Mouse (Mus musculus): ENCODE measurements at regions not wholly inside any gene's neighbourhood (a gene's known extent, or its start where the extent isn't known, plus 50 kb on each side); places are given as distances from the start of the nearest gene placed in this dataset.

DNA sequence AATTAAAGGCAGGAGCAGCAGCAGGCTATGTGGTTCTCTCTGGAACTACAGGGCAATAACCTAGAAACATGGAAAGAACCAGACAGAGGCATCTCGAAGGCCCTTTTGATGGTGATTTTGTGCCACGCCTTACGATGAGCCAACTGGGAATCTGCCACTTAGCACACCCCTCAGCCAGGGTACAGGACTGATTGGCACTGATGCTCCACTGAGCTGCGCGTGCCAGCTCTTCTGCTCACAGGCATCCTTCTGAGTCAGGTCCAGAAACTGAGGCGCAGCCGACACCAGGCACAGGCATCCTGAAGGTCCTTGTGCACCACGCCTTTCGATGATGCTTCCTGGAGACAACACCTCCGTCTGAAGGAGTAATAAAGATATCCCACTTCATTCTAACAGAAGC, 221.9 kb upstream of the Nmur2 start:
- no peak overlapping the region for H3K27ac ChIP-seq (ENCODE audit: insufficient read depth, low read depth, low read length)
- 84% methylated on average over 10 of the region's 10 CpGs for WGBS
- no peaks in the 10 kb centered on the region for H3K4me1 ChIP-seq (ENCODE audit: control insufficient read depth, insufficient read depth, low read length)
- H3K4me3 ChIP-seq (ENCODE audit: insufficient read depth, low read depth, low read length): no peak overlapping the region
- no peak for TF ChIP-seq POLR2A (IDR thresholded peaks at IDR 0.05; ENCODE audit: insufficient read depth, low read depth, low read length)
- no peak for TF ChIP-seq CTCF (IDR thresholded peaks at IDR 0.05; ENCODE audit: insufficient read depth, low read depth, low read length)

DNA sequence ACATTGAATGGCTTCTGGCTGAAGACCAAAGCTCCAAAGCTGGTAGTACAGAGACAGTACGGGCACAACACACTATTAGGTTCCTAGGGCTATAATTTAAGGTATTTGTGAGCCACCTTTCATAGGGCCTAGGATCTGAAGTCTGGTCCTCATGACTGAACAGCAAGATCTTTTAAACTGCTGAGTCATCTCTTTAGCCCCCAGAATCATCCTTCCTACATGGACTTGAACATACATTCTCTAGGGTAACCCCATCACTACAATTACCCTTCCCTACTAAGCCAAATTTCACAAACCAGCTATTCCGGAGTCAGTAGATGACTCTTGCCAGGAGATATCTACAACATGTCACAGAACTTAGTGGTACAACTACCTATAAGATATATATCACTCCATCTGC, 215.5 kb upstream of the Nmur2 start:
- H3K4me1 ChIP-seq (ENCODE audit: control insufficient read depth, insufficient read depth, low read length): no peaks in the 10 kb centered on the region
- no peak overlapping the region for H3K4me3 ChIP-seq (ENCODE audit: insufficient read depth, low read depth, low read length)
- no peak for TF ChIP-seq POLR2A (IDR thresholded peaks at IDR 0.05; ENCODE audit: insufficient read depth, low read depth, low read length)
- no peak for TF ChIP-seq CTCF (IDR thresholded peaks at IDR 0.05; ENCODE audit: insufficient read depth, low read depth, low read length)
- 89% methylated on average over 2 of the region's 2 CpGs for WGBS
- no peak overlapping the region for H3K27ac ChIP-seq (ENCODE audit: insufficient read depth, low read depth, low read length)

DNA sequence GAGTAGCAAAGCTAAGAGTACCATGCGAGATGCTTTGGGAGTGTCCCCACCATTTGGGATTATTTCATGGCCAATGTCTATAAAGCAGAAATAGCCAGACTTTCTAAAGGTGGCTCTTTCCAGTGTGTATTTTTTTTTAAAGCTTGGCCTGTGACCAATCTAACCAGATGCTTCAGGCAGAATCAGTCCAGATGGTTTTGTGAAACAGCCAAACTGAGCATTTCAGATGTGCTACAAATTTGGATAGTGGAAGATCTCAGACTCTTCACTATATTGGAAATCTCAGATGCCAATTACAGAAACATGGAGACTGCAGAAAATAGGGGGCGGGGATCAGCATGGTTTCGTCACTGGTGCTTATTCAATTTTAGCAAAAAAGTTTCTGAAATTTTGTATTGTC, 213.6 kb upstream of the Nmur2 start:
- TF ChIP-seq CTCF (IDR thresholded peaks at IDR 0.05; ENCODE audit: insufficient read depth, low read depth, low read length): no peak
- no peaks in the 10 kb centered on the region for H3K4me1 ChIP-seq (ENCODE audit: control insufficient read depth, insufficient read depth, low read length)
- 88% methylated on average over 3 of the region's 3 CpGs for WGBS
- no peak overlapping the region for H3K27ac ChIP-seq (ENCODE audit: insufficient read depth, low read depth, low read length)
- H3K4me3 ChIP-seq (ENCODE audit: insufficient read depth, low read depth, low read length): no peak overlapping the region

DNA sequence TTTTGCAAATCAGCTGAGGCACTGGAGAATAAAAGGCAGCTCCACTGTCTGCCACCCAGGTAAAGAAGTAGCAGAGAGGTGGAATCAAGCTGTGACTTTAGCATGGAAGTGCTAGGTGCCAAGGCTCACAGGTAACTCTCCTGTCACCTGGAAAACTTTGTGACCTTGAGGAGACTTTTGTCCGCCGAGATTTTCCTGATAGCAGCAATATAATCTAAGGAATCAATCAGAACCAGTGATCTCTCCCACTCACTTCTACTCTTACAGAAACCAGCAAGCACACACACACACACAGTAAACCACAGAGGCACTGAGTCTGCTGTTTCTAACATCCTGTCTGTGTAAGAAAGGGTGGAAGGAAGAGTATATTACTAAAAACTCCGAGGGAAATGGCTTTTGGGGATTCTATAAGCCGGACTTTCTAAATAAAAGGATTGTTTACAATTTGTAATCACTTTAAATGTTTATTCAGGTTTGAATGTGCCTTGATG, 206.6 kb upstream of the Nmur2 start:
- WGBS: 12% methylated on average over 4 of the region's 4 CpGs
- TF ChIP-seq POLR2A (IDR thresholded peaks at IDR 0.05; ENCODE audit: insufficient read depth, low read depth, low read length) (no peak), CTCF (IDR thresholded peaks at IDR 0.05; ENCODE audit: insufficient read depth, low read depth, low read length) (no peak)
- H3K4me1 ChIP-seq (ENCODE audit: control insufficient read depth, insufficient read depth, low read length): peaks cover 4% of the 10 kb centered on the region
- H3K4me3 ChIP-seq (ENCODE audit: insufficient read depth, low read depth, low read length): no peak overlapping the region
- peak overlapping the region; percentile 25 for H3K27ac ChIP-seq (ENCODE audit: insufficient read depth, low read depth, low read length)

DNA sequence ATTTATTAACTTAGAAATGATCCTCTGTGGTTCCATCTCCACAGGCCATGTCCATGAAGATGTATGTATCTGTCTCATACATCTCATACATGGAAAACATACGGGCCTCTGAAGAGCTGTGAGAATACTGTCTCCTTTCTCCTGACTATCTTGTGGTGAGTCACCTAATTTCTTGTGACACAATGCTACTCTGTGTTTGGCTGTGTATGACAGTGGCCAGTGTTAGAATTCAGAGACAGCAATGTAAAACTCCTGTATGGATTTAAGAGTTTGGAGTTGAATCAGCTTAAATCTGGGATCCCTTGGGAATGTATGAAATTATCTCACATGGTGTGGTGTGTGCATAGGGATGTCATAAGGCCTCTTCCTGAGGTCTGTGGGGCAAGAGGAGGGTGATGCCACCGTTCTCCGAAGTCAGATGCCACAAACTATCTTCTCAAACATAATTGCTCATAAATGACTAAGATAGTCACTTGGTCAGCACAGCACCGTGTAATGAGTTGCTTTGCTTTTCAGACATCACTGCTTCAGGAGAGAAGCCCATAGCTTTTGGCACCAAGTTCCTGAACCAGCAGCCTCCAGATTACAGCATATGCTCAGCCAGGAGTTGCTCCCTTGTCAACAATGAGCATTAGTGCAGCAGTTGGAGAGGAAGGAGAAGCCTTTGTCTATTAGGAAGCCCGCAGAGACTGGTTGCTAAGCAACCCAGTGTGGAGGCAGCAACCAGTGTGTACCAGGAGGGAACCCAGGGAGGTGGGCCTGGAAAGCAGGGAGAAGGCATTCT, 205.9 kb upstream of the Nmur2 start:
- TF ChIP-seq CTCF (IDR thresholded peaks at IDR 0.05; ENCODE audit: insufficient read depth, low read depth, low read length) (no peak), POLR2A (IDR thresholded peaks at IDR 0.05; ENCODE audit: insufficient read depth, low read depth, low read length) (no peak)
- H3K27ac ChIP-seq (ENCODE audit: insufficient read depth, low read depth, low read length): peak overlapping the region; percentile 25
- peaks cover 4% of the 10 kb centered on the region for H3K4me1 ChIP-seq (ENCODE audit: control insufficient read depth, insufficient read depth, low read length)
- no peak overlapping the region for H3K4me3 ChIP-seq (ENCODE audit: insufficient read depth, low read depth, low read length)
- WGBS: 22% methylated on average over 5 of the region's 5 CpGs

DNA sequence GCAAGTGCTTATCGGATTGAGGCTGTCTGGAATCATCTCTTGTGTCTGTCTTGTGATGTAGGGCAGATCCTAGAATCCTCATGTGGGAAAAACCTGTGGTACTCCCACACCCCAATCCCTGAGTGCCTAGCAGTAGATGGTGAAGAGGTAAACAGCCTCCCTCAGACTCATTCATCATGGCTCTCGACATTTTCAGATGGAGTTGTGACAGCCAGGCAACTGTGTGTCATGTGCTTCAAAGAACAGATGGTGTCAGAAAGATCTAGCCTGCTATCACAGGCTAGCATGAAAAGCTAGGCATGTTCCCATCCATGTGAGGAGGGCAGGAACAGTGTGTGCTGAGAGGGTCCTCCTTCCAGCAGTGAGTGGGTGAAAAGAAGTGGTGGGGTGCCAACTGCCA, 204.1 kb upstream of the Nmur2 start:
- Histone ChIP-seq H3K27ac (ENCODE audit: insufficient read depth, low read depth, low read length) (no peak overlapping the region), H3K4me1 (ENCODE audit: control insufficient read depth, insufficient read depth, low read length) (peaks cover 4% of the 10 kb centered on the region), H3K4me3 (ENCODE audit: insufficient read depth, low read depth, low read length) (no peak overlapping the region)
- TF ChIP-seq CTCF (IDR thresholded peaks at IDR 0.05; ENCODE audit: insufficient read depth, low read depth, low read length) (no peak), POLR2A (IDR thresholded peaks at IDR 0.05; ENCODE audit: insufficient read depth, low read depth, low read length) (no peak)
- WGBS: 96% methylated on average over 2 of the region's 2 CpGs

DNA sequence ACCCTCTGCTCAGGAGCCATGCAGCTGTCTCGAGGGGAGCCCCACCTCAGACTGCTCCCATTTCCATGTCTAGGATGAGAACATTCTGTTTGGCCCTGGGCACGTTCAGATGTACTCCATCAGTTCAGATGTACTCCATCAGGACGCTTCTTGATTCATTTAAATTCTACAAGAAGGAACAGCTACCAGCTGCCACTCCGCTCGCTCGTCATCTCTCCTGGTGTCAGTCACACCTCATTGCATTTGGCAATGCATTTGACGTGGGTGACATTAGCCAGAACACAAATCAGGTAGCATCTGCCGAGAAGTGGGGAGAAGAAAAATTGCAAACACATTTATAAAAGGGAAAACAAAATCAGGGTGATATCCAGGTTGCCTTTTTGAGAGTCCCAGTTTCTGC, 202.6 kb upstream of the Nmur2 start:
- 92% methylated on average over 8 of the region's 8 CpGs for WGBS
- H3K4me3 ChIP-seq (ENCODE audit: insufficient read depth, low read depth, low read length): no peak overlapping the region
- TF ChIP-seq POLR2A (IDR thresholded peaks at IDR 0.05; ENCODE audit: insufficient read depth, low read depth, low read length) (no peak), CTCF (IDR thresholded peaks at IDR 0.05; ENCODE audit: insufficient read depth, low read depth, low read length) (no peak)
- no peak overlapping the region for H3K27ac ChIP-seq (ENCODE audit: insufficient read depth, low read depth, low read length)
- peaks cover 4% of the 10 kb centered on the region for H3K4me1 ChIP-seq (ENCODE audit: control insufficient read depth, insufficient read depth, low read length)

DNA sequence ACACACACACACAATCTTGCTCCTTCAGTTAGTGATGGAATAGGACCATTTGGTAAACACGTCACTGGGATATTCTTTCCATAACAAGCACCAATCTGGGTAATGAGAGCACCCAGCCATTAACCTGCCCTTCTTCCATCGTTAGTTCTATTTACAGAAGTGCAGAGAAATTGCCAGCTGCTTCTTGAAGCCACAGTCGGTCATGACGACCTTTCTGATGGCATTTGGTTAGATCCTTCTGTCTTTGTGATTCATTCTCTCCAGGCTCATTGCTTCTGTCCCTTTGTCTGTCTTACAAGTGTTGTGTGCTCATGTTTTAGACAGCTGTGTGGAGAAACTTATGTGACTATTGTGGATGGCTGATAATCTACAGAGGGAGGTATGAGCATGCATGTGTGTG, 197.9 kb upstream of the Nmur2 start:
- Histone ChIP-seq H3K4me1 (ENCODE audit: control insufficient read depth, insufficient read depth, low read length) (no peaks in the 10 kb centered on the region), H3K27ac (ENCODE audit: insufficient read depth, low read depth, low read length) (no peak overlapping the region), H3K4me3 (ENCODE audit: insufficient read depth, low read depth, low read length) (no peak overlapping the region)
- TF ChIP-seq POLR2A (IDR thresholded peaks at IDR 0.05; ENCODE audit: insufficient read depth, low read depth, low read length) (no peak), CTCF (IDR thresholded peaks at IDR 0.05; ENCODE audit: insufficient read depth, low read depth, low read length) (no peak)
- WGBS: 26% methylated on average over 4 of the region's 4 CpGs

DNA sequence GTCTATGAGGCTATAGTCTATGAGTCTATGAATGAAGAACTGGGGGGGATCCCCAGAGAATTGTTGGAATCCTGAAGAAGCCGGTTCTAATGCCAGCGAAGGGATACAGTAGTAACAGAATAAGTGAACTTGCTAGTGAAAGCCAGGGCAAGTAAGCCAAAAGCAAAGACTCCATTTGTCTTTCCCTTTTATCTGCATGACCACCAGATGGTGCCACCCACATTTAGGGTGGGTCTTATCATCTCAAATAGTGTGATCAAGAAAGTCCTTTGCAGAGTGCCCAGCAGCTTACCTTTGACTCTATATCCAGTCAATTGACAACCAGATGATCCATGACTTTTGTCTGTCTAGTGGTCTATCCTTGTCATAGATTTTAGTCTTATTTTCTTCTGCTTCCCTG, 184.2 kb upstream of the Nmur2 start:
- 91% methylated on average over 2 of the region's 2 CpGs for WGBS

More for the DNA sequence above, 184.2 kb upstream of the Nmur2 start:
- H3K4me1 ChIP-seq (ENCODE audit: control insufficient read depth, insufficient read depth, low read length): no peaks in the 10 kb centered on the region
- H3K4me3 ChIP-seq (ENCODE audit: insufficient read depth, low read depth, low read length): no peak overlapping the region
- TF ChIP-seq CTCF (IDR thresholded peaks at IDR 0.05; ENCODE audit: insufficient read depth, low read depth, low read length) (no peak), POLR2A (IDR thresholded peaks at IDR 0.05; ENCODE audit: insufficient read depth, low read depth, low read length) (no peak)
- H3K27ac ChIP-seq (ENCODE audit: insufficient read depth, low read depth, low read length): no peak overlapping the region

Measured in olfactory bulb, adult 2 months (tissue).